Mouse (Mus musculus): ENCODE results near the gene Gm20388. TPM values are rescaled to one million over a fixed set of nuclear protein-coding genes. Genes with fewer than 3 reads are reported as not detected.

The Gm20388 gene
- total RNA-seq, 2 experiments from 2014 or later = 2.4 to 2.6 TPM

DNA sequence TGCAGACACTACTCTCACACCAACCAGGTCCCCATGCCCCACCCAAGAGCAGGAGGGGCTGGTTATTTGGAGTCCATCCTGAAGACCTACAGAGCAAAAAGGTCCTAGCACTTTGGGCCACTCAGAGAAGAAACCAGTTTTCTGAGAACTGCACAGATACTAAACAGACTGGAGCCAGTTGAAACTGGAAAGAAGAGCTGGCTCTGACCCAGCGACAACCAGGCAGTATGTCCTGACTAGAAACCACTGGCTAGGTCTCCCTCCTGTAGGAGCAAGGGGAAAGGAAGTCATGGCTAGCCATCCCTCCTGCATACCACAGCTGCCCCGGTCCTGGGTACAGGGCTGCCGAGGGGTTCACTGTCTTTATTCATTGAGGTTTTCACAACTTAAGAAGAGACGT lies 3855.9 kb downstream of the Gm20388 start:
- Histone ChIP-seq H3K27ac (no peak overlapping the region), H3K4me3 (no peak overlapping the region)
- intact Hi-C loops (cut with DNase I) = no loop called here
- no peak for DNase-seq (ENCODE audit: extremely low spot score in 1 of 2, low spot score in 2 of 2)
- TF ChIP-seq CTCF (IDR thresholded peaks at IDR 0.05) = no peak

GRCm38 (mm10) chr8:123767874-123768273 lies 3857.2 kb downstream of the Gm20388 start:
- Histone ChIP-seq H3K27ac (peak overlapping the region; percentile 61), H3K4me3 (no peak overlapping the region)
- TF ChIP-seq CTCF (IDR thresholded peaks at IDR 0.05) = no peak
- intact Hi-C loops (cut with DNase I) = loop anchor here (2.0 kb wide), 2 partner anchors 39 to 115 kb away; partner anchors contain the start of gene Rhou
- no peak for DNase-seq (ENCODE audit: extremely low spot score in 1 of 2, low spot score in 2 of 2)

DNA sequence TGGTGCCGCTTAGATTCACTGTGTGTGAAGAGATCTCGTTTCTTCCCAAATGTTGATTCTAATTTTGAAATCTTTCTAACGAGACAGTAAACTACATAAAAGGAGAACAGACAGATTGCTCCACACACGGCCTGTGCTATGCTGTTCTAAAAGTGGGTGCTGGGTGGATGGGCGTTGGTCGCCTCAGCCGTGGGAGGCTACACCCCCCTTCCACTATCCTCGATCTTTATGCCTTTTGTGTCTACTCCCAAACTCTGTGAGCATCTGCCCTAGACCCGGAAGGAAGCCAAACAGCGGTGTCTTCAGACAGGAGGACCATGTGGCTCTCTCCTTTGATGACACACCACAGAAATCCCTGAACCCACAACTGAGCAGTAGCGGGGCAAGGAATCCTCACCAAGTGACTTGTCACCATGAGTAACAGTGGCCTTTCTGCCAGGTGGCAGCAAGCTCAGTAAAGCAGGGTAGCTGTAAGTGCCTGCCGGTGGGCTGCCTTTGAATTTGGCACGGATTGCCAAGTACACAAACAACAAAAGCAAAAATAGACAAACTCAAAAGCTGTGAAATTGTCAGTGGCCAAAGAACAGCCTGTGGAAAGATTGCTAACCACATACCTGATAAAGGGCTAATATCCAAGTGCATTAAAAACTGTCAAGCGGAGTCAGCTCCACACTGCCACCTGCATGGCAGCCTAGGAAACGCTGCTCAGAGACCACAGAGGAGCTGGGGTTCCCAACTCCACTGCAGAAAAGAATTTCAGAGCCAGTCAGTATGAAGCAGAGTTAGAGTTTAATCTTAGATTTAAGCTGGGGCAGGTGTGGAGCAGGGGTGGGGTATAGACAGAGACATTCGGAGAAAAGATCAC lies 3858.1 kb downstream of the Gm20388 start:
- DNase-seq (ENCODE audit: extremely low spot score in 1 of 2, low spot score in 2 of 2) = peak; percentile 55 to 65
- Histone ChIP-seq H3K4me3 (no peak overlapping the region), H3K27ac (peak overlapping the region; percentile 61)
- TF ChIP-seq CTCF (IDR thresholded peaks at IDR 0.05) = peak; percentile 78
- intact Hi-C loops (cut with DNase I) = loop anchor here (2.0 kb wide), 2 partner anchors 40 to 116 kb away; partner anchors contain the start of gene Rhou

GRCm38 (mm10) chr8:123773468-123773867 lies 3862.8 kb downstream of the Gm20388 start:
- H3K4me3 ChIP-seq = no peak overlapping the region
- no peak for TF ChIP-seq CTCF (IDR thresholded peaks at IDR 0.05)
- H3K27ac ChIP-seq = no peak overlapping the region
- intact Hi-C loops (cut with DNase I) = no loop called here
- DNase-seq (ENCODE audit: extremely low spot score in 1 of 2, low spot score in 2 of 2) = no peak

DNA sequence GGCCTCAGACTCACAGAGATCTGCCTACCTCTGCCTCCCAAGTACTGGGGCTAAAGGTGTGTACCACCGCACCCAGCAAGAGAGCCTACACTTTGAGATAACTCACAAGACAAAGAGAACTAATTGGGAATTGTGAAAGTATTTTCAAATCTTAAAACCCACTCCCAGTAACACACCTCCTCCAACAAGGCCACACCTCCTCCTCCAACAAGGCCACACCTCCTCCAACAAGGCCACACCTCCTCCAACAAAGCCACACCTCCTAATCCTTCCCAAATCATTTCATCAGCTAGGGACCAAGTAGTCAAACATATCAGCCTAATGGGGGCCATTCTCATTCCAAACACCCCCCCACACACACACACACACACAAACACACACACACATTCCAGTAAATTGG lies 3863.8 kb downstream of the Gm20388 start:
- no peak for DNase-seq (ENCODE audit: extremely low spot score in 1 of 2, low spot score in 2 of 2)
- no peak for TF ChIP-seq CTCF (IDR thresholded peaks at IDR 0.05)
- Histone ChIP-seq H3K27ac (no peak overlapping the region), H3K4me3 (no peak overlapping the region)
- intact Hi-C loops (cut with DNase I) = no loop called here

- no peak for TF ChIP-seq CTCF (IDR thresholded peaks at IDR 0.05)
- intact Hi-C loops (cut with DNase I) = no loop called here
- DNase-seq (ENCODE audit: extremely low spot score in 1 of 2, low spot score in 2 of 2) = peak in 1 of 2 experiments; percentile 36
- Histone ChIP-seq H3K4me3 (no peak overlapping the region), H3K27ac (peak overlapping the region; percentile 42; the same call in 1 of the 2 replicates)
Measured at GRCm38 (mm10) chr8:123777319-123777718, 3866.7 kb downstream of the Gm20388 start.

DNA sequence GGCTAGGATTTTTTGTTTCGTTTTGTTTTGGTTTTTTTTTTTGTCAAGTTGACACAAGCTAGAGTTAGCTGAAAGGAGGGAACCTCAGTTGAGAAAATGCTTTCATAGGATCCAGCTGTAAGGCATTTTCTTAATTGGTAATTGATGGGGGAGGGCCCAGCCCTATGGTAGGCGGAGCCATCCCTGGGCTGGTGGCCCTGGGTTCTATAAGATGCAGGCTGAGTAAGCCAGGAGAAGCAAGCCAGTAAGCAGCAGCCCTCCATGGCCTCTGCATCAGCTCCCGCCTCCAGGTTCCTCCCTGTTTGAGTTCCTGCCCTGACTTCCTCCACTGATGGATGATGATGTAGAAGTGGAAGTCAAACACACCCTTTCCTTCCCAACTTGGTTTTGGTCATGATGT lies 3869.8 kb downstream of the Gm20388 start:
- intact Hi-C loops (cut with DNase I) = no loop called here
- Histone ChIP-seq H3K27ac (no peak overlapping the region), H3K4me3 (no peak overlapping the region)
- TF ChIP-seq CTCF (IDR thresholded peaks at IDR 0.05) = no peak
- no peak for DNase-seq (ENCODE audit: extremely low spot score in 1 of 2, low spot score in 2 of 2)

DNA sequence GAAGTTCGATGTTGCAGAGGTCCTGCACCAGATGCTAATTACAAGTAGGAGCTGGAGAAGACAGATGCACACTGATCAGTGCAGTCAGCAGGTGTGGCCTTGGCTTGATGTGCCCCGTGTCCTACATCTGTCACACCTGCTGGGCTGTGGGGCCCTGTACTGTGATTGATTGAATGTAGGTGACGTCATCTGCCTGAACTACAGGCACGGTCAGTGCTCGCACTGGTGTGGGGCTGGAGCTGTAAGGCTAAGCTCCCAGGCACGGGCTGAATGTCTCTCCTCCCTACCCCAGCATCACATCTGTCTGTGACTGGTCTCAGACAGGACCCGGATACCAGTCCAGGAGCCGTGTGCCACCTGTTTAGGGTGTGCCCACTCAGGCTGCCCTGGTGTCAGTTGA lies 3870.6 kb downstream of the Gm20388 start:
- intact Hi-C loops (cut with DNase I) = no loop called here
- no peak overlapping the region for H3K4me3 ChIP-seq
- TF ChIP-seq CTCF (IDR thresholded peaks at IDR 0.05) = no peak
- no peak for DNase-seq (ENCODE audit: extremely low spot score in 1 of 2, low spot score in 2 of 2)
- H3K27ac ChIP-seq = no peak overlapping the region

DNA sequence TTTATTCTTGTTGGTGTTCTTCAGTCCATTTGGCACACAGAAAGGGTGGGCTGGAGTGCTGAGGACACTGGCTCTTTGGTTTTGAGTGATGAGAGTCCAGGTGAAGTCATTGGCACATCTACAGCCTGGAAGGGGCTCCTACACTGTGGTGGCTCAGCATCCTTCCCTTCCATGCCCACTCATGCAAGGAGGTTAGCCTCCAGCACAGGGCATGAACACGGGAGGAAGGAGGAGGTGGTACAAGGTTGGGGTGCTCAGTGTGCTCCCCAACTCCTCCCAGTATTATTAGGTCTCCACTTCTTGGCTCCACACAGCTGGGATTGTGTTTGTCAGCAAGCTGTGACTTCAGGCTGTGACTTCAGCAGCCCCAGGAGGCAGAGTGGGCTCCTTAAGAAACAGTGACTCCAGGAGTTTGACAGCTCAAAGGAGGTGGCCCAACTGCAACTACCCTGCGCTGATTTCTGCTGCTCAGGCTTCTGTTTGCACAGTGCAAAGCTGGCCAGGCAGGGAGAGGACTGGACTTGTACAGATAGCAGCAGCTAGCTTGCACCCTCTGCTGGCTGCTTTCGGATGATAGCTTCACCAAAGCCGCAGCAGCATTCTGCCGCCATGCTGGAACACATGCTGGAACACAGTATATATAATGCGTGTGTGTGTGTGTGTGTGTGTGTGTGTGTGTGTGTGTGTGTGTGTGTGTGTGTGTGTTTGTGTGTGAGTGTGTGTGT lies 3873.0 kb downstream of the Gm20388 start:
- peak; percentile 75 to 84 for DNase-seq (ENCODE audit: extremely low spot score in 1 of 2, low spot score in 2 of 2)
- intact Hi-C loops (cut with DNase I) = loop anchor here (1.0 to 2.0 kb wide), 2 partner anchors 130 to 141 kb away; partner anchors contain the start of gene Rhou
- peak; percentile 68 for TF ChIP-seq CTCF (IDR thresholded peaks at IDR 0.05)
- Histone ChIP-seq H3K27ac (peak overlapping the region; percentile 9; the same call in 1 of the 2 replicates), H3K4me3 (no peak overlapping the region)

- peak in 1 of 2 experiments; percentile 38 for DNase-seq (ENCODE audit: extremely low spot score in 1 of 2, low spot score in 2 of 2)
- Histone ChIP-seq H3K27ac (peak overlapping the region; percentile 86), H3K4me3 (no peak overlapping the region)
- no peak for TF ChIP-seq CTCF (IDR thresholded peaks at IDR 0.05)
- intact Hi-C loops (cut with DNase I) = loop anchor here (5.0 kb wide), 1 partner anchor 561 kb away; no protein-coding TSS in a partner anchor
Measured at GRCm38 (mm10) chr8:123786166-123786565, 3875.5 kb downstream of the Gm20388 start.

DNA sequence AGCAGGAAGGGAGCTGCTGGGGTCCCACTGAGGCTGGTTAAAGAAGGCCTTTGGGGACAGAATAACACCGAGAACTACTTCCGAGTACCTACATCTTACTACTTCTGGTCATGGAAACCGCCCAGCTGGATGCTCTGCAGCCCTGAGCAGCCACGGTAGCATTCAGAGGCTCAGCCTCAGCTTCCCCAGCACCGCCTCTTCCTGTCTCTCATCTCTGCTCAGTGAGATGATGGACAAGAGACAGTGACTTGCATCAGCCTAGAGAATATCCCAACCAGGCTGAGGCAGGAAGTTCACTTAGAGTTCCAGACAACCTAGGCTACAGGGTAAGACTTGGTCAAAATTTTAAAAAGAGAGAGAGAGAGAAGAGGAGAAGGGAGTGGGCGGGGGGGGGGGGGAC lies 3876.0 kb downstream of the Gm20388 start:
- intact Hi-C loops (cut with DNase I) = loop anchor here (5.0 kb wide), 1 partner anchor 561 kb away; no protein-coding TSS in a partner anchor
- peak overlapping the region; percentile 86 for H3K27ac ChIP-seq
- DNase-seq (ENCODE audit: extremely low spot score in 1 of 2, low spot score in 2 of 2) = no peak
- no peak for TF ChIP-seq CTCF (IDR thresholded peaks at IDR 0.05)
- no peak overlapping the region for H3K4me3 ChIP-seq
